Mouse (Mus musculus) CH12.LX (cell line): ENCODE results near the gene Twist2. TPM values are rescaled to one million over a fixed set of nuclear protein-coding genes. Genes with fewer than 3 reads are reported as not detected.

Experiments used
- DNase-seq: peaks from one replicate; pipeline ENCODE4 v3.0.0-alpha.2; 2013; ENCODE audit errors: extremely low read depth
- H3K27ac ChIP-seq: 2 replicates; pipeline ENCODE4 v1.5.1; 2012; ENCODE audit warnings: low read depth, mild to moderate bottlenecking, control low read depth, moderate library complexity; ENCODE audit not compliant: insufficient read depth
- H3K27me3 ChIP-seq: replicated peaks from 2 replicates; pipeline ENCODE3; 2012; ENCODE audit warnings: inconsistent platforms
- H3K36me3 ChIP-seq, 2 experiments: replicated peaks in 1 of 2; 2 replicates each; pipeline versions ENCODE3 to v1.6.1; 2012; ENCODE audit warnings: inconsistent platforms in 1 of 2, low read length in 1 of 2, mild to moderate bottlenecking in 1 of 2, mixed read lengths in 1 of 2, moderate library complexity in 1 of 2; ENCODE audit not compliant: control insufficient read depth in 1 of 2, insufficient read depth in 1 of 2
- H3K4me1 ChIP-seq, 2 experiments: 2 replicates each; pipeline ENCODE4 v1.6.1; 2012; ENCODE audit warnings: inconsistent platforms in 1 of 2, moderate library complexity in 1 of 2; ENCODE audit not compliant: insufficient read depth in 2 of 2, control insufficient read depth in 1 of 2
- H3K4me2 ChIP-seq: 2 replicates; pipeline ENCODE4 v1.6.1; 2012; ENCODE audit warnings: low read depth, mild to moderate bottlenecking, control low read depth; ENCODE audit not compliant: poor library complexity, insufficient read depth, severe bottlenecking
- H3K4me3 ChIP-seq, 3 experiments: fragments of 150-350 bp in 1 of 3; sonication (generic) in 1 of 3; replicated peaks in 1 of 3; 2 replicates each; pipeline versions ENCODE3 to v1.5.1; 2011 to 2012; ENCODE audit warnings: low read depth in 2 of 3, low read length in 2 of 3, mild to moderate bottlenecking in 2 of 3, moderate library complexity in 2 of 3, control low read depth in 1 of 3, improper control_type of control experiment in 1 of 3, inconsistent platforms in 1 of 3, mixed read lengths in 1 of 3; ENCODE audit not compliant: poor library complexity in 1 of 3
- H3K79me2 ChIP-seq: replicated peaks from 2 replicates; pipeline ENCODE4 v1.6.1; 2012; ENCODE audit warnings: mild to moderate bottlenecking, moderate library complexity; ENCODE audit not compliant: control insufficient read depth, poor library complexity, insufficient read depth, severe bottlenecking; ENCODE audit errors: extremely low read depth
- H3K9ac ChIP-seq: 2 replicates; pipeline ENCODE4 v1.6.1; 2012; ENCODE audit warnings: low read depth, mild to moderate bottlenecking, control low read depth, moderate library complexity; ENCODE audit not compliant: insufficient read depth
- H3K9me3 ChIP-seq: replicated peaks from 2 replicates; pipeline ENCODE3; 2012; ENCODE audit warnings: low read length, inconsistent platforms, mixed read lengths
- BHLHE40 ChIP-seq: IDR thresholded peaks from 2 replicates; pipeline ENCODE4 v1.6.1; 2011; ENCODE audit warnings: mild to moderate bottlenecking, low read depth, low read length, improper control_type of control experiment
- E2F4 ChIP-seq: IDR thresholded peaks from 2 replicates; pipeline ENCODE4 v1.6.1; 2011; ENCODE audit warnings: low read depth, low read length, improper control_type of control experiment; ENCODE audit not compliant: insufficient replicate concordance
- EP300 ChIP-seq: IDR thresholded peaks from 2 replicates; pipeline ENCODE4 v1.6.1; 2011; ENCODE audit warnings: low read length, improper control_type of control experiment
- IRF4 ChIP-seq: IDR thresholded peaks from 2 replicates; pipeline ENCODE4 v1.6.1; 2014; ENCODE audit warnings: low read depth, mild to moderate bottlenecking, inconsistent platforms, low read length, improper control_type of control experiment
- JUN ChIP-seq: IDR thresholded peaks from 2 replicates; pipeline ENCODE4 v1.6.1; 2011; ENCODE audit warnings: low read depth, mild to moderate bottlenecking, low read length, improper control_type of control experiment, moderate library complexity; ENCODE audit not compliant: insufficient read depth
- MEF2A ChIP-seq: IDR thresholded peaks from 2 replicates; pipeline ENCODE4 v1.6.1; 2014; ENCODE audit warnings: low read depth, mild to moderate bottlenecking, inconsistent platforms, low read length, improper control_type of control experiment, borderline replicate concordance
- MYC ChIP-seq: IDR thresholded peaks from 2 replicates; pipeline ENCODE4 v1.6.1; 2011; ENCODE audit warnings: low read depth, mild to moderate bottlenecking, improper control_type of control experiment, low read length
- PAX5 ChIP-seq: IDR thresholded peaks from 2 replicates; pipeline ENCODE4 v1.6.1; 2012; ENCODE audit warnings: low read length, inconsistent platforms, mixed read lengths
- POLR2AphosphoS2 ChIP-seq: IDR thresholded peaks from 2 replicates; pipeline ENCODE4 v1.6.1; 2011; ENCODE audit warnings: low read depth, low read length, improper control_type of control experiment
- SIN3A ChIP-seq: IDR thresholded peaks from 2 replicates; pipeline ENCODE4 v1.6.1; 2012; ENCODE audit warnings: low read length, improper control_type of control experiment, inconsistent platforms
- SMC3 ChIP-seq: IDR thresholded peaks from 2 replicates; pipeline ENCODE4 v1.6.1; 2011; ENCODE audit warnings: low read depth, low read length, improper control_type of control experiment
- USF1 ChIP-seq: IDR thresholded peaks from 2 replicates; pipeline ENCODE4 v1.6.1; 2014; ENCODE audit warnings: low read depth, mild to moderate bottlenecking, inconsistent platforms, low read length, improper control_type of control experiment
- USF2 ChIP-seq: conservative IDR thresholded peaks from 2 replicates; pipeline ENCODE4 v1.6.1; 2011; ENCODE audit warnings: low read depth, low read length, improper control_type of control experiment
- ZC3H11A ChIP-seq: IDR thresholded peaks from 2 replicates; pipeline ENCODE4 v1.6.1; 2012; ENCODE audit warnings: low read depth, mild to moderate bottlenecking, inconsistent platforms, low read length, improper control_type of control experiment
- ZKSCAN1 ChIP-seq: IDR thresholded peaks from 2 replicates; pipeline ENCODE4 v1.6.1; 2012; ENCODE audit warnings: low read depth, inconsistent platforms, low read length, improper control_type of control experiment, borderline replicate concordance
- ZNF384 ChIP-seq: IDR thresholded peaks from 2 replicates; pipeline ENCODE4 v1.6.1; 2012; ENCODE audit warnings: low read depth, low read length, improper control_type of control experiment, inconsistent platforms
- dilution Hi-C: fragments of 300-500 bp; cut with MboI; formaldehyde crosslinking; loops from 2 replicates; pipeline ENCODE4 v1.14.3; 2020; ENCODE audit warnings: low sequenced_read_pairs; ENCODE audit not compliant: extremely low pct_unique_long_range_greater_than_20kb, extremely low pct_ligation_motif_present
- in situ Hi-C: fragments of 300-500 bp; cut with MboI; formaldehyde crosslinking; loops from 3 replicates; pipeline ENCODE4 v1.14.3; 2019; ENCODE audit warnings: low sequenced_read_pairs, low pct_ligation_motif_present, low pct_unique_long_range_greater_than_20kb, mixed read lengths
- polyA plus RNA-seq: library from polyadenylated mRNA; unstranded; fragments of >175 nt; gene quantifications from 2 replicates; pipeline ENCODE4 v1.2.1, GENCODE M21; 2012; ENCODE audit warnings: low read depth; ENCODE audit not compliant: insufficient read length
- total RNA-seq, 2 experiments: library from RNA; depleted of rRNA; stranded (reverse); fragments of 300-350 nt in 1 of 2; fragments of >200 nt in 1 of 2; gene quantifications; 2 replicates each; pipeline ENCODE4 v1.2.3; 2012 to 2014

Gene Twist2
- total and polyA plus RNA-seq, 3 experiments: not detected

DNA sequence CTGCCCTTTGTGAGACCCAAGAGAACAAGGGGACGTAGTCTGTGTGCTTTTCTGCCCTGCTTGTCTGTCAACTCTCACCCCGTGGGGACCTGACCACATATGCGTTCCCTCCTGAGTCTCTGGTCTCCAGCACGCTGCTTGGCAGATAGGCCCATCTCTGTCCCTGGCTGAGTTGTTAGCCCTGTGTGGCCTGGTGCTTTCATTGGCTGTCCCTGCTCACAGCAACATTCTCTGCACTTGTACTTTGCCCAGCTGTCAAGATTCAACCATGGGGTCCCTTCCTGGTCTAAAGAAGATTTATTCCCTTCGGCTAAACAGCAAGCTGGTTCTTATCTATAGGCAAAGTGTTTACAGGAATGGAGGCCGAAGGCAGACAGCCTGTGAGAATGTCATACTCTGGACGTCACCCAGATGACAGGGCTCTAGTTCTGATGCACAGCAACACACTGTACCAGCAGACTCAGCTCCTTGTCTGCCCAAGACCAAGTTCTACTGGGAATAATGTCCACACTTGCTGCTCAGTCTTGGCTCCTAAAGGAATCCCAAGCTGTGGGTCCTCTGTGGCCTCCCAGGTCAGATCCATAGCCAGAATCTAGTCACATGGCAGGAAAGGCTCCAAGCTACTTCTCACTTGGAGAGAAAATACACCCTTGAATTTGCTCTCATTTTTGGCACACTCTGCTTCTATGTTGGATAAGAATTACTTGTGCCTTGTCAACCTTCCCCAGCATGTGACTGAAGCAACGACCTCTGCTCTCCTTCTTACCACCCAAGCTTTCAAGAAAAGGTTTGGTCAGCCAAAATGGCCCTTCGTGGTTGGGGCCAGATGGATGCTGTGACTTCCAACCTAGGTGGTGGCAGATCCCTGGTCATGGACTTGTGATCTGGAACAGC lies 55.8 kb downstream of the Twist2 start:
- in situ Hi-C loops: no loop called here
- Histone ChIP-seq H3K4me3 (no peak overlapping the region), H3K9ac (no peak overlapping the region), H3K4me2 (no peak overlapping the region), H3K27me3 (peaks cover 85% of the 10 kb centered on the region), H3K27ac (no peak overlapping the region)
- dilution Hi-C loops: no loop called here
- no peak for TF ChIP-seq ZKSCAN1
- no peak for TF ChIP-seq IRF4
- no peak for TF ChIP-seq ZC3H11A
- no peak for TF ChIP-seq JUN
- TF ChIP-seq USF1: no peak
- TF ChIP-seq E2F4: no peak
- TF ChIP-seq USF2: no peak
- TF ChIP-seq EP300: no peak
- TF ChIP-seq PAX5: no peak
- TF ChIP-seq POLR2AphosphoS2: no peak
- no peak for TF ChIP-seq MEF2A
- no peak for TF ChIP-seq BHLHE40
- no peak for TF ChIP-seq SIN3A
- no peak for TF ChIP-seq ZNF384
- TF ChIP-seq MYC: no peak
- TF ChIP-seq, all 38 proteins: peak for 0
- Histone ChIP-seq H3K79me2 (no peaks in the 10 kb centered on the region), H3K4me1 (no peaks in the 10 kb centered on the region), H3K9me3 (no peaks in the 10 kb centered on the region), H3K36me3 (no peaks in the 10 kb centered on the region)
- DNase-seq: no peak

DNA sequence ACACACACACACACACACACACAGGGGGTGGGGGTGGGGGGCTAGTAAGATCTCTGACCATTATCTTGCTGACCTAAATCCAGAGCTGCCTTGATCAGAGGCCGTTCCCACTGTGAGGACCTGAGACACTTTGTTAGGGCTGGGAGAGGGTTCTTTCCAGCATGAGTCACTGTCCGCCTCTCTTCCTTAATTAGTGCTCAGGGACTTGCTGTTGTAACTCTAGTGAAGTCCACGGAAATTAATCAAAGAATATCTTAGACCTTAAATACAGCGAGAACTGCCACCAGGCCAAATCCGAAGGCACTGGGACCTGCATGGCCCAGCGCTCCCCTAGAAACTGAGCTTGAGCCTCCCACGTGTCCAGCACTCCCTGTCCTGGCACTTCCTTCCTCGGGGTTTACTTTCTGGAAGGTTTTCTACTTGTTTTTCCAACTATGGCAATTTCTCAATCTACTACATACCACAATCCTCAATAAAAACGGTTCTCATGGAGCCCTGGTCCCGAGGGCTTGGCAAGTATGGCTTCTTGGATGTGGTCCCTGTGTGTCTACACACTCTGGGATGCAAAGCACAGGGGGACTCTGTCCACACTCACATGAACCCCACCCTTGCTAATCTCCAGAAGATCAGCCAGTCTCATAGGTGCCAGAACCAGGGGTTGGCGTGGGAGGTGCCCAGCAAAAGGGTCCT lies 57.0 kb downstream of the Twist2 start:
- DNase-seq: no peak
- H3K4me3 ChIP-seq: no peak overlapping the region
- H3K9me3 ChIP-seq: no peaks in the 10 kb centered on the region
- dilution Hi-C loops: no loop called here
- no peak overlapping the region for H3K27ac ChIP-seq
- in situ Hi-C loops: no loop called here
- no peak overlapping the region for H3K4me2 ChIP-seq
- no peaks in the 10 kb centered on the region for H3K4me1 ChIP-seq
- no peak for TF ChIP-seq PAX5
- no peak for TF ChIP-seq SMC3
- no peaks in the 10 kb centered on the region for H3K79me2 ChIP-seq
- no peaks in the 10 kb centered on the region for H3K36me3 ChIP-seq
- H3K27me3 ChIP-seq: peaks cover 83% of the 10 kb centered on the region
- H3K9ac ChIP-seq: no peak overlapping the region
